Mouse (Mus musculus): ENCODE measurements at regions not wholly inside any gene's neighbourhood (a gene's known extent, or its start where the extent isn't known, plus 50 kb on each side); places are given as distances from the start of the nearest gene placed in this dataset.

- DNase-seq, result no peak
These were observed 54.8 kb downstream of the 1700122O11Rik start for GRCm38 (mm10) chr17:47983286-47983685.

DNA sequence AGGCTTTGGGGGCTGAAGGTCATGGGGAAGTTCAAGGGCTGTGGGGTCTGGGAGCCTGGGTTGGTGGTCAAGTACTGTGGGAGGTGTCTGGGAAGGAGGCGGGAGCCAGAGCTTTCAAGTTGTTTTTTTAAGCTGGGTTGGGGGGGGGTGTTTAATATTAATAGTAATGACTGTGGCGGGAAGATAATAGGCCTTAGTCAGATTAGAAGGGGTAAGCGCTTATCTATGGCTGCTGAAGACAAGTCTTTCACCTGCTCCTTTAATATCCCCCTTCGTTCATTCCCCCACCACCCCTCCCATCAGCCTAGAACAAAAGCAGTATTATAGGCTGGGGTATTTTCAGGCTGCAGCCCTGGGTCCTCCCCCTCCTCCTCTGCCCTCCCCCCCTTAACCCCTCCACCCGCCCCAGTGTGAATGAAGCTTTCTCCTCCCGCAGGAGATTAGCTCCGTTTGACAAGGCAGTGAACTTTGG is 56.5 kb downstream of the 1700122O11Rik start:
- DNase-seq, result no peak

DNA sequence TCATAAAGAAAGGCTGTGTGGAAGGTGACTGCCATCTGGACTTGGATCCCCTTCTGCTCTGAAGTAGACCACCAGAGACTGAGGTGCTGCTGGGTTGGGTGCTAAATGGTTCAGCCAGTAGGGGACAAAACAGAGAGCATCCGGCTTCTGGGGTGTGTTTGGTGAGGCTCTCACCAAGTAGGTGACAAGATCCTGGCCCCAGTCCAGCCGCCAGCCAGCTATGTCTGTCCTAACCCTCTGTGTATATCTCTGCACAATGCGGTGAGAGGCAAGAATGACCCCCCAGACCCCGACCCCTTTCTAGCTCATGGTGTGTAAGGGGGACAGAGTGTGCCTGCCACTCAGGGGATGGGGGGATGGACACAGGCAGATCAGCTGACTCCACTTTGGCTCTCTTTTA is 54.8 kb upstream of the Foxp4 start:
- no peak for DNase-seq

DNA sequence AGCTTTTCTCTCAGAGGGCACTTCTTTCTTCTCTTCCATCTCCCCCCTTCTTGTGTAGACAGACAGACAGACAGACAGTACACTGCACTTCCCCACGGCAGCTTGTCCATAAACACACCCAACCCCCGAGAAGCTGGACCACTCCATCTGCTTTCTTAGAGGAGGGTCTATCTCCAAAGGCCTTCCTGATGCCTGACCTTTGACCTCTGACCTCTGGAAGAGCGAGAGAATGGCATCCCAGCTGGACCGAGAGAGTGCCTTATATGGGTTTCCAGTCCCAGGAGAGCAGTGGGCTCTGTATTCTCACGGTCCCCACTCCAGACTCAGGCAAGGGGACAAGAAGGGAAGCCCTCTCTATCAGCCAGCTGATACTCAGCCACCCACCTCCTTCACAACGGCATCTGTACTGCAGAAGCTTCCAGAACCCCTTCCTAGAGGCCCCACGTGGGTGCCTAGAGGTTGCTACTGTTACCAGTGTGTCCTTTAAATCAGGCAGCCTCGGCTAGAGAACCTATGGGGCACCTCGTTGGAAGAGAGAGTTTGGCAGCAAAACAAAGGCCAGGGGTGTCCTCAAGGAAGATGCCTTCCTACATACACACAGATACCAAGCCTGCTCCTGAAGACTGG is 54.1 kb upstream of the Foxp4 start:
- no peak for DNase-seq

GRCm38 (mm10) chr17:47978001-47978400 is 53.6 kb upstream of the Foxp4 start:
- no peak for DNase-seq

- no peak for DNase-seq
These were observed 52.5 kb upstream of the Foxp4 start for GRCm38 (mm10) chr17:47976999-47977357.

- peak; percentile 38 to 55 for DNase-seq
These were observed 51.9 kb upstream of the Foxp4 start for GRCm38 (mm10) chr17:47976061-47976998.

- peak in 1 of 2 experiments; percentile 17 for DNase-seq
These were observed 51.0 kb upstream of the Foxp4 start for GRCm38 (mm10) chr17:47975281-47976060.

DNA sequence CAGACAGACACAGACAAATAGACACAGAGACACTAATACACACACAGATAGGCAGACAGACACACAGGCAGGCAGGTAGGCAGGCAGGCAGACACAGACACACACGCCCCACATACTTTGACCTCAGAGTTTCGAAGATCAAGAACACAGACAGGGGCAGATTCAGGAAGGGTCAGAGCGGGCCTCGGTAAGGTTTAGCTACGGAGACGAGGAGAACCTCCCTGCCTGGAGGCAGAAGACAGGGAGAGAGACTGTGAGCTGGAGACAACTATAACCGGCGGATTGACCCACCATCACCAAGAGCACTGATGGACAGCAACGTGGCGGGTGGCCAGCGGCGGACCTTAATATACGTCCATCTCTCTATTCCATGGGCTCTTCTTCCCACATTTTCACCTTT is 50.1 kb upstream of the Foxp4 start:
- DNase-seq, result peak in 1 of 2 experiments; percentile 18
